Mouse (Mus musculus) left cerebral cortex, postnatal 14 days (tissue): ENCODE measurements around the gene Cntn1. TPM values are rescaled to one million over a fixed set of nuclear protein-coding genes. Genes with fewer than 3 reads are reported as not detected.
A peak's percentile ranks its signal among the peaks of the same experiment; 100 is the strongest.

ENCODE experiments used
- DNase-seq, 2 experiments: peaks; one replicate each; pipeline ENCODE4 v3.0.0; 2021 to 2022; ENCODE audit warnings: low spot score in 2 of 2, mixed read lengths in 1 of 2
- intact Hi-C: fragments of 180-260 bp; cut with DNase I; formaldehyde crosslinking; loops from one replicate; pipeline ENCODE4 v1.15.1; 2025
- total RNA-seq, 2 experiments: library from RNA; stranded (reverse); gene quantifications; 2 replicates each; pipeline ENCODE4 v1.2.3; 2021

Gene Cntn1
- total RNA-seq, 2 experiments from 2014 or later: 376 to 404 TPM

- DNase-seq: no peak
- intact Hi-C loops: no loop called here
Measured at GRCm38 (mm10) chr15:92221446-92221845, 170.5 kb downstream of the Cntn1 start.

DNA sequence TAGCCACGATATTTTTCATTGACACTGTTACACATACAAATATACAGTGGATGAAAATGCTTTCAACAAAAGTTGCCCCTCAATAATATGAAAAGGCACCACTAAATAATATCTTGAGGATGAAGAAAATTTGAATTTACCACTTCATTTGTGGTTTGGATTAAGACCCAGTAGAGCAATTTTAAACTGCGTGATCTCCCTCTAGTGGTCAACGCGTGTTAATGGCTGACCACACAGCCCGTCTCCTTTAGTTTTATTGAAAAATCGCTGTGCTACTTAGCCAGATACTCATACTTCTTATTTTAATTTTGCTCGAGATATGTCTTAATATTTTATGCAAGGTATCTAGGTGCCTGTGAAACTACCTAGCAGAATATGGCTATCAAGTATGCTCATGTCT lies 180.4 kb downstream of the Cntn1 start:
- DNase-seq: peak; percentile 24 to 35
- intact Hi-C loops: loop anchor here (2.0 to 10.0 kb wide), 4 partner anchors 67 to 449 kb away; partner anchors contain the start of gene Cntn1

GRCm38 (mm10) chr15:92235836-92236235 lies 184.9 kb downstream of the Cntn1 start:
- DNase-seq: no peak
- intact Hi-C loops: loop anchor here (10.0 kb wide), 1 partner anchor 71 kb away; no protein-coding TSS in a partner anchor

DNA sequence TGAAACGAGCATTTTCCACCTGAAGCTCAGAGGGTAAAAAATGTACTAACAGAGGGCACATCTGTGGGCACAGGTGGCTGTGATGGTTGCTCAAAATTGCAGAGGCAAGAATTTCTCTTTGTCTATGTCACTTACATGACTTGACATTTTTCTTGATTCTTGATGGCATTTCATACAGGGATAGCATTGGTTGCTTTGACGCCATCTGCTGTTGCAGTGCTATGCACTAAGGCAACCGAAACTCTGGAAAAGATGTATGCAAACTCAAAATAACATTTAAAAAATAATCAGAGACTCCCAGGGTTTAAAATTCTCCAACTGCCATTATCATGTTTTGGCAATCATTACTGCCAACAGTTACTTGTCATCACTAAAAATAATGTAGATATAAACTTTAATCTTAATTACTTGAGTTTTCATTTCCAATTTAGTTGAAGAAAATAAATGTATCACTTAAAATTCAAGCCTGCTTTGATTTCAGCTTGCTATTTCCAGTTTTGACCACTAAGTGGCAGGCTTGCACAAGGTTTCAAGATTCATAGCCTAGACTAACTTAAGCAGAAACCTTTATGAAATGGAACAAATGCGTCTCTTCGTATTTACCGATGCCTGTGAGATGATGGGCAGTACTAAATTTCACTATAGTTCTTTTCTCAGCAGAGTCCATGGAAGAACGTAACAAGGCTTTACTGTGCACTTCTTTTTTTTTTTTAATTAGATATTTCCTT lies 214.2 kb downstream of the Cntn1 start:
- intact Hi-C loops: loop anchor here (10.0 kb wide), 2 partner anchors 150 to 960 kb away; no protein-coding TSS in a partner anchor
- DNase-seq: peak; percentile 82

- DNase-seq: no peak
- intact Hi-C loops: loop anchor here (10.0 kb wide), 2 partner anchors 146 to 956 kb away; no protein-coding TSS in a partner anchor
Measured at GRCm38 (mm10) chr15:92268341-92268740, 217.4 kb downstream of the Cntn1 start.

- DNase-seq: no peak
- intact Hi-C loops: loop anchor here (10.0 kb wide), 2 partner anchors 146 to 956 kb away; no protein-coding TSS in a partner anchor
Measured at GRCm38 (mm10) chr15:92268741-92269322, 217.9 kb downstream of the Cntn1 start.

DNA sequence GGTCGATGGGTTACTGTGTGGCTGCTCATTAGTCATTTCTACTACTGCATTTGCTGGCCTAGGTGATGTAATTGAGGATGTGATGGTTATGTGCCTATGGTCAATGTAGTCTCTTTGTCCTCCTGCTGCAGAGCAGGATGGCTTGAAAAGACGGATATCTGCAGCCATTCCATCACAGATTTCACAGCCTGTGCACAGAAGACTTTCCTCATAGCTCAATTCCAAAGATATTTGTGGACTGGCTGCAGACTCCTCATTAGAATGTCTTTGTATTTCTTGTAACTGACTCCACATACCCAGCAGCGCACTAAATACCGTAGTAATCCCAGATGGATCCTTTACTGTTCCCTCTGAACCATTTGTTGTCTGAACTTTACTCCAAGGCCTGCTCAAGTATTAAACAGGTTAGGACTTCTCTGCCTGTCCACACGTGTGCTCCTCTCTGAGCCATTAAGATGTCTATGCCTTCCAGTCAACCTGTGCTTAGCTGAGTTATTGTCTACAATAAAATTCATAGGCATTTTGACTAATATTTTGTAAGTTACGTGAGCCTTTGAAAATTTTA lies 220.9 kb downstream of the Cntn1 start:
- DNase-seq: no peak
- intact Hi-C loops: no loop called here

GRCm38 (mm10) chr15:92276826-92277225 lies 225.9 kb downstream of the Cntn1 start:
- peak in 1 of 2 experiments; percentile 21 for DNase-seq
- intact Hi-C loops: no loop called here

GRCm38 (mm10) chr15:92277984-92278383 lies 227.0 kb downstream of the Cntn1 start:
- intact Hi-C loops: no loop called here

DNA sequence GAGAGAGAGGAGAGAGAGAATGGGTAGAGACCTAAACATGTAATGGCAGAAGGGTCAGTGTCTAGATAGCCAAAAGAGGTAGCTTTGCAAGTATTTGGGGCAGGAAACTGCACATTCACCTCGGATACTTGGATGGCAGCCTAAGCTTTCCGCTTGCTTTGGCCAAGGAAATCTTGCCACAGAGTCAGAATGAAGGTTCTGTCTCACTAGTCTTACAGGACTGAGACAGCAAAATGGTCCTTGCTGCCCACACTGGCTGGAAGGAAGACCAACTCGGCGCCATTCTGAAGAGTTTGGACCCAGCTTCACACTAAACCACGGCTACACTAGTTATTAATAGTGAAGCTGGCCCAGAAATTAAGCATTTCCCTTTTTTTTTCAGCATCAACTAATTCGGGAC lies 230.0 kb downstream of the Cntn1 start:
- intact Hi-C loops: no loop called here
- DNase-seq: no peak

More at GRCm38 (mm10) chr15:92277984-92278383, 227.0 kb downstream of the Cntn1 start:
- no peak for DNase-seq

GRCm38 (mm10) chr15:92287616-92288015 lies 236.7 kb downstream of the Cntn1 start:
- intact Hi-C loops: no loop called here
- DNase-seq: no peak

GRCm38 (mm10) chr15:92296479-92296878 lies 245.5 kb downstream of the Cntn1 start:
- no peak for DNase-seq
- intact Hi-C loops: no loop called here

DNA sequence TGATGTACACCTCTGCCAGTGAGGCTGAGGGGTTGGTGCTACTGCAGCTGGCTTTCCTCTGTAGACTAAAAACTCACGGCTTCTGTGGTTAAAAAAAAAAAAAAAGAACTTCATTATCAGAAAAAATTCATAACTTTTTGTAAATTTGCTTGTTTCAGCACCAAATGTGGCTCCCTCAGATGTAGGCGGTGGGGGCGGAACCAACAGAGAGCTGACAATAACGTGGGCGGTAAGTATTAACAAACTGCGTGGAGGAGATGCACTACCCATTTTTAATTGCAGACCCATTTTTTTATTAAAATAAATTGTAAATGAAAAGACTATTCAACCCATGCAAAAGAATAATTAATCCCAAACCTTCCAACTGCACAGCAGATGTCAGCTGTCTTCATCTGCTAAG lies 251.8 kb downstream of the Cntn1 start:
- intact Hi-C loops: no loop called here
- DNase-seq: peak in 1 of 2 experiments; percentile 40

- DNase-seq: no peak
- intact Hi-C loops: no loop called here
Measured at GRCm38 (mm10) chr15:92304221-92304620, 253.3 kb downstream of the Cntn1 start.

DNA sequence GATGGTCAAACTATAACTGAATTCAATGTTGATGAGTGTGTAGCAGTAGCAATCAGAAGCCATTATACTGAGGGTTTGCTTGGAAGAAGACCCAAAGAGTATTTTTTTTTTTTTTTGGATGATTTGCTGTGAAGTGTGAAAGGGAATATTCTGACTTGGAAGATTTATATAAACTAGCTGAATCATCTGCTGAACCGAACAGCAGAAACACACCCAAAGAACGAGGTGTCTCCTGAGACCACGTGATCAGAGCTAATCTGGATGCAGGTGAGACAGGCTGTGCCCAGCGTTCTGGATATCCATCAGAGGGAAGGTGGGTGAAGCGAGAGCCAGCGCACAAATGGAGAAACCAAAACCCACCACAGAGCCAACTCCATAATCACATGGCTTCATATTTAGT lies 271.0 kb downstream of the Cntn1 start:
- no peak for DNase-seq
- intact Hi-C loops: no loop called here

- intact Hi-C loops: no loop called here
- no peak for DNase-seq
Measured at GRCm38 (mm10) chr15:92327111-92327510, 276.1 kb downstream of the Cntn1 start.

GRCm38 (mm10) chr15:92340253-92340652 lies 289.3 kb downstream of the Cntn1 start:
- intact Hi-C loops: no loop called here
- no peak for DNase-seq

DNA sequence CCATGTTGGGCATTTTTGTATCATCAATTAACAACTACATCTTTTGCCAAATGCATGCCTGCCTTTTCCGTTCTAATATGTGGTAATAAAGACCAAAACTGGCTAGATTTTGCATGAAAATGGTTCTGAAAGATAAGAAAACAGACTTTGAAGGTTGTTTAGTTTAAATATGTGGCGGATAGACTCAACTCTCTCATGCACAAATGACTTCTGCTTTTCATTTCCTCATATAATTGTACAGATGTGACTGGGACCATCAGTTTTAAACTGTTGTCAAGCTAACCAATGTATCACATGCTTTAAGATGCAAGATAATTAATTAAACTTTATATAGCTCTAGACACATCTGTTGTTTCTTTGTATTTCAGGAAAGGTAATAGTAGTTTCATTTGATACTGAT lies 290.5 kb downstream of the Cntn1 start:
- intact Hi-C loops: no loop called here

DNA sequence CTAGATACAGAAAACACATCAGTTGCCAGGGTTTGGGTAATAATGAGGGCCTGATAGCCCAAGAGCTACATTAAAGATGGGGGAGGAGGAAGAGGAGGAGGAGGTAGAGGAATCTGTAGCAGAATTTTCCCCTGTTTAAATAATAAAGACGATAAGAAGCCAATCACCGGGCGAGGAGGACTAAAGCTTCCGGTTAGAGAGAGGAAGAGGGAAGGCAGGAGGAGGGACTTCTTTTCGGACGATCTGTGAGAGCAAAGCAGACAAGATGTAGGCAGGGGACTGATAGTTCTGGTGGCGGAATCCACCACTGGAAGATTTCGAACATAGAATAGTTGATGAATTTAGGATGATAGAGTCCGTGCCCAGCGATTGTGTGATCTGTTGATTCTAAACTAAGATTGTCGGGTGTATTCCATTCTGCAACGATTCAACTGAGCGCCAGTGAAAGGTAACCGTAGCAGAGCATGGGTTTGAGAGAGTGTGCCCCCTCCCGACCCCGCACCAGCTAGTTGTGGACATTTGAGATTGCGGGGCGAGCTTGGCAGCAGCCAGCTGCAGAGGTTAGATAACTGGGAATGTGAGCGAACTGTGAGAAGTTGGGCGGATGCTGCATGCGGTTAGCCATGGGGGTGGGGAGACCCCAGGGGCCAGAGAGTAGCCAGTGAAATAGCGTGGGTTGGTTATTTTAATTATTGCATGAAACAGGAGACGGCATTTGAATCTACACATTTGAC lies 293.3 kb downstream of the Cntn1 start:
- intact Hi-C loops: no loop called here

More for the DNA sequence above, 290.5 kb downstream of the Cntn1 start:
- DNase-seq: no peak

GRCm38 (mm10) chr15:92347426-92347825 lies 296.5 kb downstream of the Cntn1 start:
- intact Hi-C loops: no loop called here
- no peak for DNase-seq

More for the DNA sequence above, 293.3 kb downstream of the Cntn1 start:
- DNase-seq: no peak
